11 mouse cellular contexts compared by ENCODE assay signal in genomic region chr17:54158753-54159152, GRCm38 (mm10).
DNase-seq lines count a peak whose midpoint lies in the region; ATAC-seq and TF ChIP-seq lines count a peak whose summit lies in the region.
"Had no signal": no experiment of that assay in that cellular context is flagged by ENCODE, and none has a peak within 500 bp of the region (broad histone marks: within the 10 kb centered on the region; RNA-seq: fewer than 3 reads in every experiment).

No protein-coding gene starts in this region.

- no peak for TF ChIP-seq CTCF in hindbrain, postnatal 0 days (IDR thresholded peaks at IDR 0.05; ENCODE audit: low read depth)

- H3K9me3 ChIP-seq in hindbrain, postnatal 0 days (ENCODE audit: low read length) = no peaks in the 10 kb centered on the region
- no peaks in the 10 kb centered on the region for H3K9me3 ChIP-seq in hindbrain, embryonic 14.5 days (ENCODE audit: control insufficient read depth, low read length)
- H3K9me3 ChIP-seq in forebrain, embryonic 16.5 days (ENCODE audit: control insufficient read depth, low read length) = no peaks in the 10 kb centered on the region
- H3K9me3 ChIP-seq: hindbrain, embryonic 13.5 days had no signal

- no peak overlapping the region for H3K4me2 ChIP-seq in hindbrain, postnatal 0 days (ENCODE audit: low read depth, low read length)
- H3K4me2 ChIP-seq in hindbrain, embryonic 14.5 days (replicated peaks) = no peak overlapping the region
- H3K4me2 ChIP-seq in forebrain, embryonic 16.5 days (ENCODE audit: low read length) = no peak overlapping the region
- H3K4me2 ChIP-seq: hindbrain, embryonic 13.5 days; liver, embryonic 13.5 days had no signal

- WGBS in hindbrain, postnatal 0 days = 60% methylated on average over 4 of the region's 4 CpGs
- 60% methylated on average over 4 of the region's 4 CpGs for WGBS in hindbrain, embryonic 14.5 days
- WGBS in forebrain, embryonic 16.5 days = 59% methylated on average over 4 of the region's 4 CpGs

- no peak overlapping the region for H3K9ac ChIP-seq in hindbrain, postnatal 0 days (replicated peaks; ENCODE audit: low read length)
- no peak overlapping the region for H3K9ac ChIP-seq in hindbrain, embryonic 14.5 days
- H3K9ac ChIP-seq in forebrain, embryonic 16.5 days (replicated peaks; ENCODE audit: low read depth, low read length) = no peak overlapping the region
- H3K9ac ChIP-seq: hindbrain, embryonic 13.5 days; liver, embryonic 13.5 days had no signal

- no peak overlapping the region for H3K4me3 ChIP-seq in hindbrain, postnatal 0 days (ENCODE audit: low read length)
- H3K4me3 ChIP-seq in hindbrain, embryonic 14.5 days (replicated peaks; ENCODE audit: low read length) = no peak overlapping the region
- H3K4me3 ChIP-seq in forebrain, embryonic 16.5 days (replicated peaks; ENCODE audit: low read length) = no peak overlapping the region
- H3K4me3 ChIP-seq: hindbrain, embryonic 13.5 days; liver, embryonic 13.5 days had no signal

- peak; percentile 29 for DNase-seq in hindbrain, postnatal 0 days (ENCODE audit: low spot score)
- DNase-seq in hindbrain, embryonic 14.5 days (ENCODE audit: low spot score) = no peak
- DNase-seq in MN1 (ENCODE audit: low spot score) = peak; percentile 96
- DNase-seq in fibroblast of lung, adult 2 months (ENCODE audit: low read depth) = peak; percentile 8
- peak; percentile 29 for DNase-seq in lung, postnatal 25 days (ENCODE audit: low spot score)
- no peak for DNase-seq in thymus, postnatal 0 days (ENCODE audit: low spot score)
- no peak for DNase-seq in heart, adult 18-20 months
- DNase-seq: liver, embryonic 13.5 days; thymus, postnatal 4 days had no signal

- no peak overlapping the region for H3K27ac ChIP-seq in hindbrain, postnatal 0 days
- H3K27ac ChIP-seq in hindbrain, embryonic 14.5 days = no peak overlapping the region
- no peak overlapping the region for H3K27ac ChIP-seq in forebrain, embryonic 16.5 days (ENCODE audit: low read length)
- H3K27ac ChIP-seq: hindbrain, embryonic 13.5 days; liver, embryonic 13.5 days had no signal

- ATAC-seq in hindbrain, postnatal 0 days = no peak
- ATAC-seq in hindbrain, embryonic 14.5 days (ENCODE audit: low FRiP score) = no peak
- no peak for ATAC-seq in forebrain, embryonic 16.5 days

- no peaks in the 10 kb centered on the region for H3K36me3 ChIP-seq in hindbrain, postnatal 0 days (ENCODE audit: insufficient read depth, low read length)
- H3K36me3 ChIP-seq in hindbrain, embryonic 14.5 days (replicated peaks; ENCODE audit: control insufficient read depth, insufficient read depth) = no peaks in the 10 kb centered on the region
- no peaks in the 10 kb centered on the region for H3K36me3 ChIP-seq in forebrain, embryonic 16.5 days (ENCODE audit: control insufficient read depth, insufficient read depth)
- H3K36me3 ChIP-seq: hindbrain, embryonic 13.5 days; liver, embryonic 13.5 days had no signal

- no peaks in the 10 kb centered on the region for H3K4me1 ChIP-seq in hindbrain, postnatal 0 days (ENCODE audit: insufficient read depth, low read length)
- H3K4me1 ChIP-seq in hindbrain, embryonic 14.5 days (replicated peaks; ENCODE audit: control insufficient read depth, insufficient read depth, low read length) = no peaks in the 10 kb centered on the region
- no peaks in the 10 kb centered on the region for H3K4me1 ChIP-seq in forebrain, embryonic 16.5 days (replicated peaks; ENCODE audit: control insufficient read depth, insufficient read depth, low read length)
- H3K4me1 ChIP-seq: hindbrain, embryonic 13.5 days; liver, embryonic 13.5 days had no signal

- H3K27me3 ChIP-seq in hindbrain, postnatal 0 days (ENCODE audit: insufficient read depth, low read length) = no peaks in the 10 kb centered on the region
- no peaks in the 10 kb centered on the region for H3K27me3 ChIP-seq in hindbrain, embryonic 14.5 days (ENCODE audit: control insufficient read depth, insufficient read depth, low read length)
- no peaks in the 10 kb centered on the region for H3K27me3 ChIP-seq in forebrain, embryonic 16.5 days (replicated peaks; ENCODE audit: control insufficient read depth, insufficient read depth, low read length)
- H3K27me3 ChIP-seq: hindbrain, embryonic 13.5 days; liver, embryonic 13.5 days had no signal

Comparison
In these comparisons a context has a peak if more than half of its experiments do, and no peak if none do; other contexts are left out.
1. DNase-seq: peak in hindbrain, postnatal 0 days (single experiment), MN1 (single experiment), fibroblast of lung, adult 2 months (single experiment) and lung, postnatal 25 days (single experiment); none in hindbrain, embryonic 14.5 days (single experiment), thymus, postnatal 0 days (single experiment) and heart, adult 18-20 months (0 of 2).